Mouse (Mus musculus): ENCODE measurements around the gene Gm10320.

Gm10320 gene

DNA sequence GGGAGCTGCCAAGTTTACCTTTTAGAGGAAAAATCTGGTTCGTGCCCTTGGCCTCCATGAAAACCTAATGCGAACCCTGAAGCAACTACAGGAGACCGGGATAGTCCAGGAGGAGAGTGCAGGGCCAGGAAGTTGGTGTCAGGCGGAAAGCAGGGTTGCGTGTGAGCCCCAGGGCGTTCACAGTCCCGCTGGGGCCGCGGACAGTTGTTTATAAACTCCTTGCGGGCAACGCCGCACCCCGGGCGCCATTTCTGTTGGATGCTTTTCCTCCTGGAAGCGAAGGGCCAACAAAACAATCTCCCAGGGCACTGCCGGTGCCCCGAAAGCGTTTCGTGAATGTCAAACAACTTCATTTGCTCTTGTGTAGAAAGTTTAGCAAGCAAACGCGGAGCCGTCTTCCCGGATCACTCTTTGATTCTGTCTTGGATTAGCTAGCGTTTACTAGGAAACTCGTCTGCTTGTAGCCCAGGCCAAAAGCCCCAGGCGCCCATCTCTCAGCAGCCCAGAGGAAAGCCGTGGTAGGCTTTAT is 11.1 kb upstream of the Gm10320 start:
- DNase-seq (ENCODE audit: low spot score): no peak

- DNase-seq (ENCODE audit: low spot score): no peak
These were observed 10.5 kb upstream of the Gm10320 start for GRCm38 (mm10) chr13:98502236-98502812.

DNA sequence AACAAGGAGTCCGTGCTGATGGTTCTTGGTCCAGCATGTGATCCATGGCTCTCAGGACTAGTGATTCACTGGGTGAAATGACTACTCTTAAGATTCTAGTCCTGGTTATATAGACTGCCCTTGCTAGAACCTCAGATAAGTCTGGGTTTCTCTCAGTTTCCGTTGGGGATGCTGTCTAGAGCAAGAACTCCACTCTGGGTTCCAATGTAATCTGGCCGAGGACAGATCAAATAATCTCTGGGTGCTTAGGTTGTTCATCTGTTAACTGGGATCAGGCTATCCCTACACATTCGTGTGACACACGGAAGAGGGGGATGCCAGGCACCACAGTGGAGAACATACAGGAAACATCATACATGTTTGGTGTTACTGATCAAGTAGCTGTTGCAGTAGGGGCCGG is 9.5 kb upstream of the Gm10320 start:
- DNase-seq (ENCODE audit: low spot score): no peak

- DNase-seq (ENCODE audit: low spot score): no peak
These were observed 8.8 kb upstream of the Gm10320 start for GRCm38 (mm10) chr13:98500471-98501125.

- no peak for DNase-seq (ENCODE audit: low spot score)
These were observed 6.8 kb upstream of the Gm10320 start for GRCm38 (mm10) chr13:98498561-98498960.

DNA sequence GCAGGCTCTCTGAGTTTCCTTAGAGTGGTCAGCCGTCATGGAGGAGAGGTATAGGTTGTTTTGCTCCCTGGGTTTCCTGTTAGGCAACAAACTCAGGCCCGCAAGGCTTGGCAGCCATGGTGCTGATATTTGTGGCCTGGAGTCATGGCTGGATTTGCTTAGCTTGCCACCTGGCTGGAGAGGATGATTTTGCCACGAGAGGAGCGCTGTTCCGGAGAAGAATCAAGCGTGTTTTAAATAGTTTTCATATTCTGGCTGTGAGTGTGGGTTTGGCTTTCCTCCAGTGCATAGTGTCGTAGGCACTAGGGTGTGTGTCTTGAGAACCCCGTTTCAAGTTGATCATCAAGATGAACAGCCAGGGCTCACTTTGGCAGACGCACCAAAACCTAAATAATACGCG is 6.3 kb upstream of the Gm10320 start:
- DNase-seq (ENCODE audit: low spot score): no peak

- DNase-seq (ENCODE audit: low spot score): no peak
These were observed 5.4 kb upstream of the Gm10320 start for GRCm38 (mm10) chr13:98496917-98497870.

DNA sequence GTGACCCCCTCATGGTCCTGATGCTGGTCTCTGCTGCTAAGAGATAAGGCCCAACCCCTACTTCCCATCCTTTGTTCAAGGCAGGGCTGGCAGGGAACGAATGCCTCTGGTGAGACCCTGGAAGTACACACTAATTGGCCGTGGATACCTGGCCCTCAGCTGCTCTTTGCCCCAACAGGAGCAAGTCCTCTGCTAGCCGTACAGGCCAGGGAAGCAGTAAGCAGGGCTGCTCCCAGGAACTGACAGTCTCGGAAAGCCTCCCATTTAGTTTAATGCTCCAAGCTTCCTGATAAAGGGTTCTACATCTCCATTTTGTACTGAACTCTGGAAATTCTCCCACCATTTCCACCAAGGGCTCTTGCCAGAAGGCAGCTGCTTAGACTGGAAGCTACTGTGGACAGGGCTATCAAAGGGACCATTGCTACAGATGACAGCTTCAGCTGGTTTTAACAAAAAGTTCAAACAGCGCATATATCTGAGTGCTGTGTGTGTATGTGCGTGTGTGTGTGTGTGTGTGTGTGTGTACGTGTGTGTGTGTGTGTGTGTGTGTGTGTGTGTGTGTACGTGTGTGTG is 2.8 kb upstream of the Gm10320 start:
- DNase-seq (ENCODE audit: low spot score): no peak

DNA sequence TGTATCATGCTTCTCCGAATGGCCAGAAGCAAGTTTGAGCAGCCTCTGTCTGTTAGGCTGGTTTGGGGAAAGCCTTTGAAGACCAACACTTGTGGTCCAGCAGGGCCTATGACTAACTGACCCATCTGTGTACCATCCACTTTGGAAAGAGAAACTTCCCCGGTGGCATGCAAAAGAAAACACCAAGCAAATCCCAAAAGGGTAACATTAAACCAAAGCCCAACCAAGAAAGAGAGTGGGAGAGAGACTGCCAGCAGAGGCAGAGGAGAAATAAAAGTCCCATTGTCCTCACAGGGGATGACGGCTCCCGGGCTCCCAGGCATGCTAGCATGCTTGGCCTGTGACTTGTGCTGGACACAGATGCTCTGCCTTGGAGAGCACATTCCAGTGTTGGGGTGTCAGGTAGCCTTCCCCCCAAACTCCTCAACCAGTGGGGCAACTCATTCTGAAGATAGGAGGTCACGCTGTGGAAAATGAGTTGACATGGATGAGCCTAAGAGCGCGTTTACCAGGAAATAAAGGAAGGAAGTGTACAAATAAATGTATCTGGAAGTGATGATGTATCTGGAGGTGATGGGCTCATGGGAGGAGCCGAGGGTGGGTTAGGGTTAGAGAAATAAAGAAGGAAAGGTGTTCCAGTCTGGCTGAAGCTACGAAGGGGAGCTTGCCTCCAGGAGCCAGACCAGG is 911 bp upstream of the Gm10320 start:
- DNase-seq (ENCODE audit: low spot score): no peak

GRCm38 (mm10) chr13:98486726-98487125 is 5.1 kb downstream of the Gm10320 start:
- no peak for DNase-seq (ENCODE audit: low spot score)

GRCm38 (mm10) chr13:98486161-98486560 is 5.6 kb downstream of the Gm10320 start:
- no peak for DNase-seq (ENCODE audit: low spot score)

DNA sequence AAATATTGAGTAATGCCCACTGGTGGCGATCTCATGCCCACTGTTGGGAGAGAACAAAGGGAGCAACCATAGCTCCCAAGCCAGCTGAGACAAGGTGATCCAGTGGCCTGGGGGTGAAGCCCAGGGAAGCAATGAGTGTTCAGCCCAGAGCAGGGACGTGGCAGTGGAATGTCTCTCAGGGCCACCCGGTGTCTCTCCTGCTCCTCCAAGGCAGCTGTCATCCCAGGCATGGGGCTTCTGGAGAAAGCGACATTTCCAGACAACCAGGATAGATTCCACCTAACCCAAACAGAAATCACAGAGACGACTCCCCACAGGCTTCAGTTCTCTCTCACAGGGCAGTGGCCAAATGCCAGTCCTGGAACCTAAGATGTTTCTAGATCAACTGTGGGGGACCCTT is 6.4 kb downstream of the Gm10320 start:
- DNase-seq (ENCODE audit: low spot score): no peak

DNA sequence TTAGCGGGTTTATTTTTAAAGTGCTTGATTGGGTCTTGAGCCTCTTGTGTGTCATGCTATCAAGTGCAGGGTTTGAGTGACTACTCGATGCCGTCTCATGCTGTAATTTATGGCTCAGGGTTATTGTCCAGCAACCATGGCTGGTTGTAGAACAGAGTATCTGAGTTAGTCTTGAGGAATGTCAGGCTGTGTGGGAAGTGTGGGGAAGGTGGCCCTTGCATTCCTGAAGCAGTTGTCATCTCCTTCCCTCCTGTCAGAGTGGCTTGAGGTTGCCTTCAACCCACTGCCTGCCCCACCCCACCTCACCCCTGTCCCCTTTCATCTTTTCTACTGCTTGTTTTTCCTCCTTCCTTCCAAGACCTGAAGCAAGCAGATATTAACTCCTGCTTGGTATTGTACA is 13.8 kb downstream of the Gm10320 start:
- no peak for DNase-seq (ENCODE audit: low spot score)

DNA sequence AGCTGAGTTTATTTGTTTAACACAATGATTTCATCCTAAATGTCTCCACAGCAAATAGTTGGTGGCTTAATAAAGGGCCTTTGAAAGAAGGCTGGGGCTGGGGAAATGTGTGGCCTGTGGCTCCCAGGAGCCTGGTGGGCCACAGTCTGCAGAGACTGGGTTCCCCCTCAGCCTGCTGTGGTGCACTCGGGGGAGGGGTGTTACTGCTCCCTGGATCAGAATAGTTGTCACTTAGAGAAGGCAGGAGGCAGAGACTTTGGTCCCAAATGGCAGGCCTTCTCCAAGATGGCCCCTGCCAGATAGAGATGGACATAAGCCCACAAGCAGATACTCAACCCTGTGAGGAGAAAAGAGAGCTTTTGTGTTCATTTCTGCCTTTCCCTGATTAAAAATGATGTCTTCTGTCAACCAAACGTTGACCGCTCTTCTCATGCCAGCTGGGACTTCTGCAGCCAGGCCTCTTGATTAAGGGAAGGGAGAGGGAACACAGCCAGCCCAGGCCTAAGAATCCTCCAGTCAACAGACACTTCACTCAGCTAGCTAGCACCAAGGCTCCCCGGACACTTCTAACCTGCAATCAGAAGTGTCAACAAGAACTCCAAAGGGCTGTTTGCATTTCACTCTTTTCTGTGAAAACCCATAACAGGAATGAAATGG is 14.8 kb downstream of the Gm10320 start:
- DNase-seq (ENCODE audit: low spot score): no peak

- DNase-seq (ENCODE audit: low spot score): no peak
These were observed 15.5 kb downstream of the Gm10320 start for GRCm38 (mm10) chr13:98476175-98476838.

GRCm38 (mm10) chr13:98475681-98476080 is 16.1 kb downstream of the Gm10320 start:
- DNase-seq (ENCODE audit: low spot score): no peak

GRCm38 (mm10) chr13:98473034-98473433 is 18.8 kb downstream of the Gm10320 start:
- no peak for DNase-seq (ENCODE audit: low spot score)

DNA sequence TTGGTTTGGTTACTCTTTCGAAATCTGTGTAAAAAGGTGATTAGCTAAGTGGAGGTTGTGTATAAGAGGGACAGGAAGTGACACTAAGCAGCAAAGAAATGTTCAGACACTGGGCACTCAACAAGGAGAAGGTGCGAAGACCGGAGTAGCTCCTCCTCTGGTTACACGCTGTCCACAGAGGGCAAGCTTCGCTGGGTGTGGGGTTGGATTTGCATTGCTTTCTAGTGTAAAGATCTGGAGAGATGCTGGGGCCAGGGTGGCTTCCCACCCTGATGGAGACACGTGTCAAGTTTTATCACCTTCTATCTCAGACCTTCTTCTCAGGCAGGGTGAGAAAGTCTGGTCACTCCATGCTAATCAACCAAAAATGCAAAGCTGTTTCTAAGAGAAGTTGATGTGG is 20.0 kb downstream of the Gm10320 start:
- no peak for DNase-seq (ENCODE audit: low spot score)

DNA sequence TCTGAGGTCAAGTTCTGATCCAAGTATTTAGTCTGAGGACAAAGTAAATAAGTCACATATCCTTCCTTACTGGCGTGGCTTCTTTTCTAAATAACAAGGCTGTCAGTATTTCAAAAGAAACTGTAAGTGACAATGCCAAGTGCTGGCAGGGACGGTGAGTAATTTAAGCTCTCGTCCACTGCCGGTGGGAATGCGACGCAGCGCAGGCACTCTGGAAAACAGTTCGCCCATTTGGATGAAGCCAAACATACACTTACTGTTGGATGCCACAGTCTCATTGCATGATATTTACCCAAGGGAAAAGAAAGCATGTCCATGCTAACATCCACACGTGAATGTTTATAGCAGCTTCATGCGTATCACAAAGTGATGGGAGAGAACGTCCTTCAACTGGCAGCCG is 21.5 kb downstream of the Gm10320 start:
- no peak for DNase-seq (ENCODE audit: low spot score)

- DNase-seq (ENCODE audit: low spot score): peak; percentile 8
These were observed 21.9 kb downstream of the Gm10320 start for GRCm38 (mm10) chr13:98469916-98470315.

DNA sequence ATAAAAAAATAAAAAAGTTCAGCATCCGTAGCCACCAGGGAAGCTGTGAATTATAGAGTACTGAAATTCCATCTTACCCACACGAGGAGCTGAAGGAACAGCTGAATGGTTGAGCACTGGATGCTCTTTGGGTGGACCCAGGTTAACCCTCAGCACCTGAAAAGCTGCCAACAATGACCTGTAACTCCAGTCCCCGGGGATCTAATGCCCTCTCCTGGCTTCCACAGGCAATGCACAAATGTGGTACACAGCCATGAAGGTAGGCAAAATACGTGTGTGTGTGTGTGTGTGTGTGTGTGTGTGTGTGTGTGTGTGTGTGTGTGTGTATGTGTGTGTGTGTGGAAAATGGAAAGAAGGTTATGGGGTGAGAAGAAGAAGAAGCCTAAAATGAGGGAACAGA is 30.3 kb downstream of the Gm10320 start:
- DNase-seq (ENCODE audit: low spot score): no peak

Data from layer of hippocampus, adult 9-10 months (tissue).